Mouse (Mus musculus) layer of hippocampus, adult 11-12 months (tissue): ENCODE results near the gene Dph1.

ENCODE experiments used
- DNase-seq: peaks from one replicate; pipeline ENCODE4 v3.0.0; 2022; ENCODE audit warnings: low spot score

Gene Dph1

GRCm38 (mm10) chr11:75173799-75174165 is 17.3 kb downstream of the Dph1 start:
- no peak for DNase-seq

- DNase-seq = peak; percentile 95
Measured at GRCm38 (mm10) chr11:75173095-75173798, 17.8 kb downstream of the Dph1 start.

- no peak for DNase-seq
Measured at GRCm38 (mm10) chr11:75172151-75173094, 18.6 kb downstream of the Dph1 start.

- DNase-seq = no peak
Measured at GRCm38 (mm10) chr11:75171186-75171865, 19.7 kb downstream of the Dph1 start.

GRCm38 (mm10) chr11:75170136-75170751 is 20.8 kb downstream of the Dph1 start:
- DNase-seq = peak; percentile 96

GRCm38 (mm10) chr11:75169405-75170080 is 21.5 kb downstream of the Dph1 start, which contains the start of gene Hic1:
Gene Hic1 (minus strand): TSS chr11:75169519.
- DNase-seq = no peak

- peak; percentile 76 for DNase-seq
Measured at GRCm38 (mm10) chr11:75168590-75169361, 22.3 kb downstream of the Dph1 start.

GRCm38 (mm10) chr11:75167643-75168589 is 23.1 kb downstream of the Dph1 start:
- no peak for DNase-seq

GRCm38 (mm10) chr11:75166861-75167642 is 24.0 kb downstream of the Dph1 start:
- DNase-seq = no peak

- no peak for DNase-seq
Measured at GRCm38 (mm10) chr11:75166193-75166842, 24.7 kb downstream of the Dph1 start.

- DNase-seq = peak; percentile 77
Measured at GRCm38 (mm10) chr11:75165441-75166192, 25.4 kb downstream of the Dph1 start.

- no peak for DNase-seq
Measured at GRCm38 (mm10) chr11:75164750-75165149, 26.3 kb downstream of the Dph1 start.

GRCm38 (mm10) chr11:75164051-75164450 is 27.0 kb downstream of the Dph1 start:
- no peak for DNase-seq

GRCm38 (mm10) chr11:75163379-75163778 is 27.7 kb downstream of the Dph1 start:
- DNase-seq = no peak

- DNase-seq = no peak
Measured at GRCm38 (mm10) chr11:75162591-75163080, 28.4 kb downstream of the Dph1 start.

GRCm38 (mm10) chr11:75161417-75162008 is 29.5 kb downstream of the Dph1 start:
- DNase-seq = no peak

GRCm38 (mm10) chr11:75160954-75161353 is 30.1 kb downstream of the Dph1 start:
- DNase-seq = no peak
